Mouse (Mus musculus): ENCODE data around the gene Nos1ap. TPM values are rescaled to one million over a fixed set of nuclear protein-coding genes. Genes with fewer than 3 reads are reported as not detected.

The Nos1ap gene
- 24.0 and 24.6 TPM in 2 replicates for polyA plus RNA-seq (2015; fragmentation: Nextera tagmentation; extraction: Ambion mirVana)

GRCm38 (mm10) chr1:170589219-170590040 lies at the start of gene Nos1ap:
Gene Nos1ap, minus strand, starts transcription at chr1:170589861.
- Histone ChIP-seq H3K4me2 (ENCODE audit: low read length) (peak within 1 kb of the TSS; percentile 91), H3K27me3 (ENCODE audit: control insufficient read depth, insufficient read depth, low read depth, low read length) (no peaks in the 10 kb centered on the region; the same call in 1 of the 2 replicates), H3K9ac (ENCODE audit: low read depth, low read length) (peak within 1 kb of the TSS; percentile 93), H3K4me1 (ENCODE audit: control insufficient read depth, insufficient read depth, low read length) (peaks cover 15% of the 10 kb centered on the region), H3K27ac (ENCODE audit: low read length) (peak within 1 kb of the TSS; percentile 75), H3K4me3 (ENCODE audit: low read depth, low read length) (peak within 1 kb of the TSS; percentile 97), H3K36me3 (ENCODE audit: control insufficient read depth, insufficient read depth, low read length) (no peaks in the 10 kb centered on the region; the same call in 1 of the 2 replicates), H3K9me3 (replicated peaks; ENCODE audit: control insufficient read depth, low read length, poor library complexity, severe bottlenecking) (no peaks in the 10 kb centered on the region)
- ATAC-seq: peak; percentile 95
- under 1% methylated on average over 70 of the region's 106 CpGs for WGBS

GRCm38 (mm10) chr1:170638941-170639340 lies 49.3 kb upstream of the Nos1ap start:
- Histone ChIP-seq H3K4me1 (ENCODE audit: control insufficient read depth, insufficient read depth, low read length) (peaks cover 2% of the 10 kb centered on the region; the same call in 1 of the 2 replicates), H3K9ac (ENCODE audit: low read depth, low read length) (no peak overlapping the region), H3K4me2 (ENCODE audit: low read length) (no peak overlapping the region), H3K9me3 (replicated peaks; ENCODE audit: control insufficient read depth, low read length, poor library complexity, severe bottlenecking) (no peaks in the 10 kb centered on the region), H3K27me3 (ENCODE audit: control insufficient read depth, insufficient read depth, low read depth, low read length) (no peaks in the 10 kb centered on the region), H3K4me3 (ENCODE audit: low read depth, low read length) (no peak overlapping the region), H3K36me3 (ENCODE audit: control insufficient read depth, insufficient read depth, low read length) (no peaks in the 10 kb centered on the region), H3K27ac (ENCODE audit: low read length) (no peak overlapping the region)
- no peak for ATAC-seq
- WGBS: 87% methylated on average over 7 of the region's 7 CpGs

GRCm38 (mm10) chr1:170632856-170633255 lies 43.2 kb upstream of the Nos1ap start:
- Histone ChIP-seq H3K9me3 (replicated peaks; ENCODE audit: control insufficient read depth, low read length, poor library complexity, severe bottlenecking) (no peaks in the 10 kb centered on the region), H3K9ac (ENCODE audit: low read depth, low read length) (no peak overlapping the region), H3K27me3 (ENCODE audit: control insufficient read depth, insufficient read depth, low read depth, low read length) (no peaks in the 10 kb centered on the region), H3K4me1 (ENCODE audit: control insufficient read depth, insufficient read depth, low read length) (no peaks in the 10 kb centered on the region), H3K27ac (ENCODE audit: low read length) (no peak overlapping the region), H3K36me3 (ENCODE audit: control insufficient read depth, insufficient read depth, low read length) (no peaks in the 10 kb centered on the region), H3K4me3 (ENCODE audit: low read depth, low read length) (no peak overlapping the region), H3K4me2 (ENCODE audit: low read length) (no peak overlapping the region)
- WGBS: 69% methylated on average over 4 of the region's 4 CpGs
- no peak for ATAC-seq

GRCm38 (mm10) chr1:170632385-170632784 lies 42.7 kb upstream of the Nos1ap start:
- Histone ChIP-seq H3K36me3 (ENCODE audit: control insufficient read depth, insufficient read depth, low read length) (no peaks in the 10 kb centered on the region), H3K9me3 (replicated peaks; ENCODE audit: control insufficient read depth, low read length, poor library complexity, severe bottlenecking) (no peaks in the 10 kb centered on the region), H3K27ac (ENCODE audit: low read length) (no peak overlapping the region), H3K27me3 (ENCODE audit: control insufficient read depth, insufficient read depth, low read depth, low read length) (no peaks in the 10 kb centered on the region), H3K4me1 (ENCODE audit: control insufficient read depth, insufficient read depth, low read length) (no peaks in the 10 kb centered on the region), H3K4me2 (ENCODE audit: low read length) (no peak overlapping the region), H3K4me3 (ENCODE audit: low read depth, low read length) (no peak overlapping the region), H3K9ac (ENCODE audit: low read depth, low read length) (no peak overlapping the region)
- ATAC-seq: peak; percentile 36; the same call in 1 of the 2 replicates
- WGBS: 13% methylated on average over 3 of the region's 3 CpGs

GRCm38 (mm10) chr1:170631571-170631970 lies 41.9 kb upstream of the Nos1ap start:
- no peak overlapping the region for H3K9ac ChIP-seq (ENCODE audit: low read depth, low read length)
- no peaks in the 10 kb centered on the region for H3K36me3 ChIP-seq (ENCODE audit: control insufficient read depth, insufficient read depth, low read length)
- 93% methylated on average over 5 of the region's 5 CpGs for WGBS
- no peak overlapping the region for H3K27ac ChIP-seq (ENCODE audit: low read length)
- no peaks in the 10 kb centered on the region for H3K9me3 ChIP-seq (replicated peaks; ENCODE audit: control insufficient read depth, low read length, poor library complexity, severe bottlenecking)
- H3K27me3 ChIP-seq (ENCODE audit: control insufficient read depth, insufficient read depth, low read depth, low read length): no peaks in the 10 kb centered on the region
- ATAC-seq: no peak
- H3K4me2 ChIP-seq (ENCODE audit: low read length): no peak overlapping the region
- H3K4me1 ChIP-seq (ENCODE audit: control insufficient read depth, insufficient read depth, low read length): no peaks in the 10 kb centered on the region
- H3K4me3 ChIP-seq (ENCODE audit: low read depth, low read length): no peak overlapping the region

GRCm38 (mm10) chr1:170630489-170630888 lies 40.8 kb upstream of the Nos1ap start:
- H3K9ac ChIP-seq (ENCODE audit: low read depth, low read length): no peak overlapping the region
- no peaks in the 10 kb centered on the region for H3K4me1 ChIP-seq (ENCODE audit: control insufficient read depth, insufficient read depth, low read length)
- 90% methylated on average over 4 of the region's 4 CpGs for WGBS
- H3K36me3 ChIP-seq (ENCODE audit: control insufficient read depth, insufficient read depth, low read length): no peaks in the 10 kb centered on the region
- no peaks in the 10 kb centered on the region for H3K27me3 ChIP-seq (ENCODE audit: control insufficient read depth, insufficient read depth, low read depth, low read length)
- H3K9me3 ChIP-seq (replicated peaks; ENCODE audit: control insufficient read depth, low read length, poor library complexity, severe bottlenecking): no peaks in the 10 kb centered on the region
- H3K27ac ChIP-seq (ENCODE audit: low read length): no peak overlapping the region
- no peak overlapping the region for H3K4me2 ChIP-seq (ENCODE audit: low read length)
- H3K4me3 ChIP-seq (ENCODE audit: low read depth, low read length): no peak overlapping the region
- ATAC-seq: no peak

- H3K9ac ChIP-seq (ENCODE audit: low read depth, low read length): no peak overlapping the region
- H3K27ac ChIP-seq (ENCODE audit: low read length): no peak overlapping the region
- no peaks in the 10 kb centered on the region for H3K27me3 ChIP-seq (ENCODE audit: control insufficient read depth, insufficient read depth, low read depth, low read length)
- no peaks in the 10 kb centered on the region for H3K9me3 ChIP-seq (replicated peaks; ENCODE audit: control insufficient read depth, low read length, poor library complexity, severe bottlenecking)
- H3K4me3 ChIP-seq (ENCODE audit: low read depth, low read length): no peak overlapping the region
- 97% methylated on average over 1 of the region's 1 CpGs for WGBS
- no peak overlapping the region for H3K4me2 ChIP-seq (ENCODE audit: low read length)
- ATAC-seq: no peak
- no peaks in the 10 kb centered on the region for H3K36me3 ChIP-seq (ENCODE audit: control insufficient read depth, insufficient read depth, low read length)
- no peaks in the 10 kb centered on the region for H3K4me1 ChIP-seq (ENCODE audit: control insufficient read depth, insufficient read depth, low read length)
Observed at GRCm38 (mm10) chr1:170623432-170623831, 33.8 kb upstream of the Nos1ap start.

GRCm38 (mm10) chr1:170622934-170623333 lies 33.3 kb upstream of the Nos1ap start:
- no peaks in the 10 kb centered on the region for H3K9me3 ChIP-seq (replicated peaks; ENCODE audit: control insufficient read depth, low read length, poor library complexity, severe bottlenecking)
- no peak for ATAC-seq
- H3K4me2 ChIP-seq (ENCODE audit: low read length): no peak overlapping the region
- H3K27me3 ChIP-seq (ENCODE audit: control insufficient read depth, insufficient read depth, low read depth, low read length): no peaks in the 10 kb centered on the region
- H3K9ac ChIP-seq (ENCODE audit: low read depth, low read length): no peak overlapping the region
- no peaks in the 10 kb centered on the region for H3K4me1 ChIP-seq (ENCODE audit: control insufficient read depth, insufficient read depth, low read length)
- H3K36me3 ChIP-seq (ENCODE audit: control insufficient read depth, insufficient read depth, low read length): no peaks in the 10 kb centered on the region
- no peak overlapping the region for H3K27ac ChIP-seq (ENCODE audit: low read length)
- no peak overlapping the region for H3K4me3 ChIP-seq (ENCODE audit: low read depth, low read length)
- 79% methylated on average over 5 of the region's 5 CpGs for WGBS

- no peak overlapping the region for H3K27ac ChIP-seq (ENCODE audit: low read length)
- no peaks in the 10 kb centered on the region for H3K36me3 ChIP-seq (ENCODE audit: control insufficient read depth, insufficient read depth, low read length)
- H3K4me2 ChIP-seq (ENCODE audit: low read length): no peak overlapping the region
- no peak for ATAC-seq
- H3K9me3 ChIP-seq (replicated peaks; ENCODE audit: control insufficient read depth, low read length, poor library complexity, severe bottlenecking): no peaks in the 10 kb centered on the region
- 90% methylated on average over 2 of the region's 2 CpGs for WGBS
- no peak overlapping the region for H3K4me3 ChIP-seq (ENCODE audit: low read depth, low read length)
- no peak overlapping the region for H3K9ac ChIP-seq (ENCODE audit: low read depth, low read length)
- no peaks in the 10 kb centered on the region for H3K4me1 ChIP-seq (ENCODE audit: control insufficient read depth, insufficient read depth, low read length)
- H3K27me3 ChIP-seq (ENCODE audit: control insufficient read depth, insufficient read depth, low read depth, low read length): no peaks in the 10 kb centered on the region
Observed at GRCm38 (mm10) chr1:170619686-170620374, 30.2 kb upstream of the Nos1ap start.

Measured in midbrain, embryonic 16.5 days (tissue).